Mouse (Mus musculus): ENCODE results near the gene Lrrc3b. TPM values are rescaled to one million over a fixed set of nuclear protein-coding genes. Genes with fewer than 3 reads are reported as not detected.
A peak's percentile ranks its signal among the peaks of the same experiment; 100 is the strongest.

Gene Lrrc3b
- total RNA-seq (2021): 1 to 10 TPM; 7.5 to 8.7 TPM

DNA sequence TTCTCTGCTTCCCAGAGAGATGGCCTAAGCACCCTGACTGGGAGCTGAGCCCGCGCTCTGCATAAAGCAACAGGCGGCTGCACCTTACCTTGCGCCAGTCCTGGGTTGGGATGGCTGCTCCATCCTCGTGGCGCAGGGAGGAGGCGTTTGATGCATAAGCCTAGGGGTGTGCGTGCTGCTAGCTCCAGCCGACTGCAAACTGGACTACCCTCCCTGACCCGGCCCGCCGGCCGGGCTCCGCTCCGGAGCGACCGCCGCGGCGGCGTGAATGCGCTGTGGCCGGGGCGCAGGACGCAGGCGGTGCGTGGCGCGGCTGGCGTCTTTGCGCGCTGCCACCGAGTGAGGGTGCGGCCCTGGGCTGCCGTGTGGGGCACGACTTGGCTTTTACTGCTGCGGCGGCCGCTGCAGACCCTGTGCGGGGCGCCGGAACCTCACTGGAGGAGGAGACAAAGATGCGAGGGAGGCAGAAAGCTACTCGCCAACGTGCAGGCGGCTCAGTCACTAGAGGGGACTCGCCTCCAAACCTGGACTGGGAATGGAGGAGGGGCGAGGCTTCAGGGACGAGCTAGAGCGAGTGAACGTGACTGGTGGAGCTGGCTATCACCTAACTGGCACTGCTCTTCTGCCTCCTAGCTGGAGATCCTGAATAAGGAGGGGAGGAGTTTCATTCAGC is at the start of gene Lrrc3b:
TSS of gene Lrrc3b (minus strand) at position 503 of the 673 bp plus-strand sequence.
- peak; percentile 39 to 47 for DNase-seq (ENCODE audit: extremely low spot score in 1 of 2, low spot score in 1 of 2)

GRCm38 (mm10) chr14:15477668-15478067 is 38.9 kb upstream of the Lrrc3b start:
- no peak for DNase-seq (ENCODE audit: extremely low spot score in 1 of 2, low spot score in 1 of 2)

GRCm38 (mm10) chr14:15438096-15438484 is 697 bp downstream of the Lrrc3b start:
- peak; percentile 10 to 21 for DNase-seq (ENCODE audit: extremely low spot score in 1 of 2, low spot score in 1 of 2)

DNA sequence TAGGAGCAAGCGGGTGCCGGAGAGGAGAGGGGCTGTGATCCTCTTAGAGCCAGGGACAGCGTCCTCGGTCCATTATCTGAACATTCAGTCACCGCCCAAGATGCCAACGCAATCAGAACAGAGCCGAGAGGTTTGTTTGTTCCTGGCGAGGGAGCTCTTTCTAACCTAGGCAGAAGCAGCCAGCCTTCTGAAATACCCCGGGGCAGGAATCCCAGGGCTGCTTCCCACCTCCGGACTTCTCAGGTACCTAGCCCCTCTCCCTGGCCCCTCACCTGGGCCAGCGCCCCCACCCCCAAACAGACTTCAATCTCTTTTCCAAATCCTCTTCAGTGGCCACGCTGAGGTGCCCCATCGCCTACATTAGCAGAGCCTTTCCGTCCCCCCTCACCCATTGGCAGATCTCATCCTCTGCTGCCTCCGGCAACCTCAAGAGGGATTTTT is 1.3 kb downstream of the Lrrc3b start:
- peak in 1 of 2 experiments; percentile 25 for DNase-seq (ENCODE audit: extremely low spot score in 1 of 2, low spot score in 1 of 2)

DNA sequence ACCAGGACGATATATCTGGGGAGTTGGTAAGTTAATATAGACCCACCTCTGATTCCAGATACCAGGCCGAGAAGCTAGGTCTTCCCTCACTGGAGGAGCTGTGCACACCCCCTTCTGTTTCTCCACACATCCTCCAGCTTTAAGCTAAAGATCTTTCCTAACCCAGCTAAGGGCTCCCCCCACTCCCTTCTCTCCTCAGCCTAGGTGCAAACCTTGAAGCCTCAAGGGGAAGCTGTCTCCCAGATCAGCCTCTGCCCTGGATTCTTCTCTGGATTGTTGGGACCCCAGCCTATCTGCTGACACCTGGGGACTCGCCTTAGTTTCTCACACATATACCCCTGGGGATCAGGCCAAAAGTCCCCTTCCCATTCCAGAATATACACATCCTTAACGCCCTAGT is 1.7 kb downstream of the Lrrc3b start:
- DNase-seq (ENCODE audit: extremely low spot score in 1 of 2, low spot score in 1 of 2): peak in 1 of 2 experiments; percentile 3

DNA sequence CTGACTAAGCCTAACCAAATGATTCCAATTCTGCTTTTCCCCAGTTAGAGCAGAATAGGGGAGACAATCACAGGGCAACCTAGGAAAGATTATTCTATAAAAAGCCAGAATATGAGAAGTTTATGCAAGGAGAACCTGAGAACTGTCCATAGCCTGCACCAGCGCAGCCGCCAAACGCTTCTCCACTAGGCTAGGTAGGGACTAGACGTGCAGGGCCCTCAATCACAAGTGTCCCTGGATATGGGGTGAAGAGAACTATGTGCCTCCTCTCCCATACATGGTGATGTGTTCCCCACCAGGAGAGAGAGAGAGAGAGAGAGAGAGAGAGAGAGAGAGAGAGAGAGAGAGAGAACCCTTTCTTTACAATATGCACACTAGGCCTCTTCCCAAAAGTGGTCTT is 2.2 kb downstream of the Lrrc3b start:
- DNase-seq (ENCODE audit: extremely low spot score in 1 of 2, low spot score in 1 of 2): no peak

DNA sequence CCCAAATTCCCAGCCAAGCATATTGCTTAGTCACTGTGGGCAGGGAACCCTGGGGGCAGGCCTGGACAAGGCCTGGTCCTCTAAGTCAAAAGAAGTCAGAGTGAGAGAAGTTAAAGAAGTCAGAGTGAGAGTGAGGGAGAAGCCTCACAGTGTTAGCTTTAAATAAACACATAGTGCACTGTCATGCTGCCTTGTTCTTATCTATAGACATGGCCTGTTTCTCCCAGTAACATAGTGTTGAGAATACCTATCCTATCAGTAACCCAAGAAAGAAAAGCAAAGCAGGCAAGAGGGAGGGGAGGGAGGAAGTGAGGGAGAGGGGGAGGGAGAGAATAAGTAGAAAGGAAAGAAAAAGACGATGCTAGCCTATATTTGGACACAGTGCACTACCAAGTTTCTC is 6.4 kb downstream of the Lrrc3b start:
- no peak for DNase-seq (ENCODE audit: extremely low spot score in 1 of 2, low spot score in 1 of 2)

DNA sequence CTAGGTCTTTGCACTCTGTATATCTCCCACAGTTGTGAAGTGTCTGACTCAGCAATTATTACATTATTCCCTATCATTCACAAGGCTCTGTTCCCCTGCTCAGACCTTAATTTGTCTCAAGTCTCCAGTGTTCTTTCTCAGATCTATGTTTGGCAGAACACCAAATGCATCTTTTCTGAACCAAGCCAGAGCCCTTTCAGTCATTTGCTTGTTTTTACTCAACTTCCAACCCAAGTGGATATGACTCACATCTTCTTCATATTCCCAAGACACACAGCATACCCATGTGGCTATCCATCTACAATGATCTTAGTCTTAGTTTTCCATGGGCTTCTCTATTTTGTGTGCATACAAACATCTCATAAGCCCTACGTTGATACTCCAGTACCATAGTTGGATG is 17.2 kb downstream of the Lrrc3b start:
- no peak for DNase-seq (ENCODE audit: extremely low spot score in 1 of 2, low spot score in 1 of 2)

DNA sequence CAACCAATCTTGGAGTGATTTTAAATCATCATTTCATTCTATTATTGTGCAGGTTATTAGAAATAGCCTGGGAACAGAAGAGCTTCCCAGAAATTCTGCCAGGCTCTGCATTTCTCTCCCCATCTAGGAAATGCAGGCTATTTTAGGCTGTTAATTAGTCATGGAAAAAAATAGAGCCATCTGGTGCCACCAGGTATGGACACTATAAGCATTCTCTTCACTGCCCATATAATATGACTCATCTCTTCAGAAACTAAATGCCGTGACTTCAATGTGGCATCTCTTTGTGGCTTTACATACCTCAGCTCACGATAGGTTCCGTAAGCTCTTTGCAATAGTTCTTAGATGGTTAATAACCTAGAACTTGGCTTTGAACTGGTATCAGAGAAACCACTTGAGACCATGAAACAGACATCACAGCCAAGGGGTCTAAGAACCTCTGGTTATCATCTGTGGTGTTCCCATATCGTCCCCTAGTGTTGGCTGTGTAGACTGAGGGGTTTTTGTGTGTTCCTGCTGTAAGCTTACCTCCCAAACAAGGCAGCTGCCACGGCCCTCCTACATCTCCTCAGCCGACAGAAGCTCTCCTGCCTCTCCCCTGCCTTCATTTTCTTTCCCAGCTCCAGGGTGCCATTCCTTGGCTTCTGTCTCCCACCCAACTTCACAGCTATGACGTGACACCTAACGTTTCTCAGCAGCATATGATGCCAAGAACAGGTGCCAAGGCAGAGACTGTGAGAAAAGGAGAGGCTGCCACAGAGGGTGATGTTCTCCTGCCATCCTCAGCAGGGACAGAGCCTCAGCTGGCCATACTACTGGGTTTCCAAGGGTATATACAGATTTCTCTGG is 27.9 kb downstream of the Lrrc3b start:
- no peak for DNase-seq (ENCODE audit: extremely low spot score in 1 of 2, low spot score in 1 of 2)

DNA sequence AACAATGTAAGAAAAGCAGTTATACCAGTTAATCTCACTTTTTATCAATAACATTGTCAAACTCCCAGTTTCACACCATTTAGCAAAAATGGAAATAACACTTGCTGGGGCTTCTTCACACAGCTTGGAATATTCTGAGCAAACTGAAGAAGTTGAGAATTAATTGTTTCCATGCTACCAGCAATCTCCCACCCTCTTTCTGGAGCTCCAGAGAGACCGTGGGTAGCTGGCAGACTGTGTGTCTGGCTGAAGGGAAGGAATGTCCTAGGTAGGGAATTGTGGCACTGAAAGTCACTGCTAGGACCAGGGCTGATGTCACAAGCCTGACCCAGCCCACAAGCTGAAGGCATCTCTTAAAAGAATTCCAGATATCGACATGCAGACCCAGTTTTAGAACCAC is 53.3 kb downstream of the Lrrc3b start:
- DNase-seq (ENCODE audit: extremely low spot score in 1 of 2, low spot score in 1 of 2): no peak

DNA sequence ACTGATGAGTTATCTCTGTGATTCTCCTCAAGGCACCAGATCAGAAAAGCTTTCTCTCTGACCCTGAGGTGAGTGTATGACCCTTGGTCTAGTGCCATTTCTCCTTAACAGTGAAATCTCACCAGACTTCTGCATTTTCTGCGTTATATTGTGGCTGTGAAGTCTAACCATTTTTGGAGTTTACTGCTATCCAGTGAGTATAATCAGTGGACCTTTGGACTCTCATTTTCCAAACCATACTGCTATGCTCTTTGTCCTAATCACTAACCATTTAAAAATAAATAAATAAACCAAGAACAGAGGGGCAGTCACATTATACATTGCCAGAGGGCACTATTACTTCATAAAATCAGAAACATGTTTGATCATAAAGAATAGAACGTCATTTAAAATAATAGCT is 53.8 kb downstream of the Lrrc3b start:
- no peak for DNase-seq (ENCODE audit: extremely low spot score in 1 of 2, low spot score in 1 of 2)

GRCm38 (mm10) chr14:15384532-15384931 is 54.3 kb downstream of the Lrrc3b start:
- DNase-seq (ENCODE audit: extremely low spot score in 1 of 2, low spot score in 1 of 2): no peak

DNA sequence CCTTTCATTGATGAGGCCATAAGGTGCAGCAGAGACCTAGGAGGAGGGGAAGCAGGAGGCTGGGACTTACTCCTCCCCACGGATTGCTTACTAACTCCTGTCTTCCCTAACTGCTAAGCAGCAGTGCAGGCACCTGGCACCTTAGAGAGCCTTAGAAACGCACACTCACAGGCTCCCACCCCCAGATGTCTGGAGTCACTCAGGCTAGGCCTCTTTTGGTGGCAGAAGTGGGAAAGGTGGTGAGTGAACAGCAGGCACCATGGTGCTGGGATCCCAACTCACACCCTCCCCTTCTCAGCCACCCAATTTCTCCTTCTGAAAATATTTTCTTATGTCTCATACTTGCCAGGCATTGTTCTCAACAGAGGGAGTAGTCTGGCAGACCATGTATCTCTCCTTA is 55.7 kb downstream of the Lrrc3b start:
- DNase-seq (ENCODE audit: extremely low spot score in 1 of 2, low spot score in 1 of 2): no peak

GRCm38 (mm10) chr14:15377368-15377767 is 61.4 kb downstream of the Lrrc3b start:
- DNase-seq (ENCODE audit: extremely low spot score in 1 of 2, low spot score in 1 of 2): no peak

DNA sequence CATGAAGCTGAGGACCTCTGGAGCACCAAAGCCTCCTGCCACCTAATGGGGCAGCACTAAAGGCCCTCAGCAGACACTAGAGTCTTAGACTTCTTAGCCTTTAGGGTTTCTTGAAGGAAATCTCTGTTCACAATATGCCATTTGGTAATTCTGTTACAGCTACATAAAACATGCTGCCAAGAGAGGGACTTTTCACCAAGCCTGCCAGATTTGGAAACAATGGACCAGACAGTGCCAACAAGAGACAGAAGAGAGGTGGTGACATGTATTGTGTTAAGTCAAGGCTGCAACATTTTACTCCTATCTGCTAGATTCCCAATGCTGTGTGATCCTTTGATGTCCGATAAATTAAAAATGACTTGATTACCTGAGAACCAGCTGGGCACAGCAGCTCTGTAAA is 62.0 kb downstream of the Lrrc3b start:
- no peak for DNase-seq (ENCODE audit: extremely low spot score in 1 of 2, low spot score in 1 of 2)

- no peak for DNase-seq (ENCODE audit: extremely low spot score in 1 of 2, low spot score in 1 of 2)
Observed at GRCm38 (mm10) chr14:15374271-15374670, 64.5 kb downstream of the Lrrc3b start.

GRCm38 (mm10) chr14:15372985-15373384 is 65.8 kb downstream of the Lrrc3b start:
- no peak for DNase-seq (ENCODE audit: extremely low spot score in 1 of 2, low spot score in 1 of 2)

DNA sequence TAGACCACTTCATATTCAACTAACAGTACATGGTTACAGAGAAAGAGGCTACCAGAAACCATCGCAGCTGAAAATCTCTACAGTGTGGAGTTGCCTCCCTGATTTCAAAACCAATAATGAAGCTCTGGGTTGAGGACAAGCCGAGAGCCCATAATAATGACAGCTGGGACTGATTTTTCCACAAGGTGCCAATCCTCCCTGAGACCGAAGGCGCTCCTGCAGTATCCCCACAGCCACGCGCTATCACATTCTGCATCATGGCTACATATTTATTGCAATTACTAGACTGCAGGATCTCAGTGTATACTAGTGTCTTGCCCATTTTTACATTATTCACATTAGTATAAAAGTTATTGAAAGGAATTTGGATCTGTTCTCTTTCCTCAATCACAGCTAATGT is 73.7 kb downstream of the Lrrc3b start:
- no peak for DNase-seq (ENCODE audit: extremely low spot score in 1 of 2, low spot score in 1 of 2)

- DNase-seq (ENCODE audit: extremely low spot score in 1 of 2, low spot score in 1 of 2): no peak
Observed at GRCm38 (mm10) chr14:15359893-15360292, 78.9 kb downstream of the Lrrc3b start.

- no peak for DNase-seq (ENCODE audit: extremely low spot score in 1 of 2, low spot score in 1 of 2)
Observed at GRCm38 (mm10) chr14:15359134-15359533, 79.7 kb downstream of the Lrrc3b start.

- peak; percentile 54 to 88 for DNase-seq (ENCODE audit: extremely low spot score in 1 of 2, low spot score in 1 of 2)
Observed at GRCm38 (mm10) chr14:15355512-15355911, 83.3 kb downstream of the Lrrc3b start.

- DNase-seq (ENCODE audit: extremely low spot score in 1 of 2, low spot score in 1 of 2): no peak
Observed at GRCm38 (mm10) chr14:15354299-15354698, 84.5 kb downstream of the Lrrc3b start.
